Mouse (Mus musculus) MEL (cell line): ENCODE measurements around the gene Nipsnap2. TPM values are rescaled to one million over a fixed set of nuclear protein-coding genes. Genes with fewer than 3 reads are reported as not detected.
"Not testable (repeated sequence)": the region's sequence is repeated elsewhere in the genome, so short reads cannot be mapped to it uniquely, and the experiment has no call there.

ENCODE experiments used
- DNase-seq: peaks from one replicate; pipeline ENCODE4 v3.0.0; 2011; ENCODE audit warnings: low read depth, low spot score
- H3K27ac ChIP-seq: 2 replicates; pipeline ENCODE4 v1.5.1; 2012; ENCODE audit warnings: low read depth, mild to moderate bottlenecking, control low read depth, low read length, moderate library complexity; ENCODE audit not compliant: control insufficient read depth
- H3K27me3 ChIP-seq, 2 experiments: fragments of 150-350 bp in 1 of 2; sonication (generic) in 1 of 2; 2 replicates each; pipeline ENCODE4 v1.6.1; 2012; ENCODE audit warnings: low read length in 2 of 2, mild to moderate bottlenecking in 2 of 2, improper control_type of control experiment in 1 of 2, moderate library complexity in 1 of 2; ENCODE audit not compliant: insufficient read depth in 2 of 2, control insufficient read depth in 1 of 2
- H3K36me3 ChIP-seq, 2 experiments: 2 replicates each; pipeline ENCODE4 v1.6.1; 2012 to 2014; ENCODE audit warnings: low read length in 2 of 2, improper control_type of control experiment in 1 of 2, inconsistent platforms in 1 of 2, mild to moderate bottlenecking in 1 of 2; ENCODE audit not compliant: insufficient read depth in 2 of 2, control insufficient read depth in 1 of 2
- H3K4me1 ChIP-seq, 2 experiments: fragments of 150-350 bp in 1 of 2; sonication (generic) in 1 of 2; 2 replicates each; pipeline ENCODE4 v1.6.1; 2012; ENCODE audit warnings: low read length in 2 of 2, improper control_type of control experiment in 1 of 2, mild to moderate bottlenecking in 1 of 2; ENCODE audit not compliant: insufficient read depth in 2 of 2, control insufficient read depth in 1 of 2
- H3K4me3 ChIP-seq, 2 experiments: fragments of 150-350 bp in 1 of 2; sonication (generic) in 1 of 2; 2 replicates each; pipeline ENCODE4 v1.5.1; 2012; ENCODE audit warnings: low read depth in 2 of 2, low read length in 2 of 2, mild to moderate bottlenecking in 2 of 2, moderate library complexity in 2 of 2, control low read depth in 1 of 2, improper control_type of control experiment in 1 of 2; ENCODE audit not compliant: control insufficient read depth in 1 of 2, insufficient read depth in 1 of 2
- H3K79me2 ChIP-seq: 2 replicates; pipeline ENCODE4 v1.6.1; 2012; ENCODE audit warnings: mild to moderate bottlenecking, low read length, moderate library complexity; ENCODE audit not compliant: control insufficient read depth, poor library complexity, insufficient read depth
- H3K9ac ChIP-seq: 2 replicates; pipeline ENCODE4 v1.6.1; 2012; ENCODE audit warnings: low read depth, mild to moderate bottlenecking, control low read depth, low read length, moderate library complexity; ENCODE audit not compliant: control insufficient read depth, poor library complexity, severe bottlenecking
- H3K9me3 ChIP-seq: fragments of 150-350 bp; sonication (generic); replicated peaks from 2 replicates; pipeline ENCODE4 v1.6.1; 2012; ENCODE audit warnings: mild to moderate bottlenecking, low read length, improper control_type of control experiment, moderate library complexity; ENCODE audit not compliant: insufficient read depth
- CHD1 ChIP-seq: IDR thresholded peaks from 2 replicates; pipeline ENCODE4 v1.6.1; 2012; ENCODE audit warnings: low read depth, mild to moderate bottlenecking, inconsistent platforms, low read length, improper control_type of control experiment
- CHD2 ChIP-seq: IDR thresholded peaks from 2 replicates; pipeline ENCODE4 v1.6.1; 2011; ENCODE audit warnings: low read length, improper control_type of control experiment
- GATA1 ChIP-seq: IDR thresholded peaks from 2 replicates; pipeline ENCODE4 v1.6.1; 2011; ENCODE audit warnings: low read depth, low read length, improper control_type of control experiment
- HCFC1 ChIP-seq: IDR thresholded peaks from 2 replicates; pipeline ENCODE4 v1.6.1; 2012; ENCODE audit warnings: low read depth, mild to moderate bottlenecking, inconsistent platforms, low read length, improper control_type of control experiment, moderate library complexity
- MAZ ChIP-seq: IDR thresholded peaks from 2 replicates; pipeline ENCODE4 v1.6.1; 2012; ENCODE audit warnings: low read depth, mild to moderate bottlenecking, inconsistent platforms, low read length, improper control_type of control experiment
- MXI1 ChIP-seq: IDR thresholded peaks from 2 replicates; pipeline ENCODE4 v1.6.1; 2011; ENCODE audit warnings: mild to moderate bottlenecking, low read depth, low read length, improper control_type of control experiment
- MYC ChIP-seq: IDR thresholded peaks from 2 replicates; pipeline ENCODE4 v1.6.1; 2011; ENCODE audit warnings: low read depth, mild to moderate bottlenecking, low read length, improper control_type of control experiment, moderate library complexity
- RAD21 ChIP-seq: IDR thresholded peaks from 2 replicates; pipeline ENCODE4 v1.6.1; 2011; ENCODE audit warnings: mild to moderate bottlenecking, low read depth, low read length, improper control_type of control experiment
- RCOR1 ChIP-seq: IDR thresholded peaks from 2 replicates; pipeline ENCODE4 v1.6.1; 2012; ENCODE audit warnings: low read depth, mild to moderate bottlenecking, inconsistent platforms, low read length, improper control_type of control experiment
- SIN3A ChIP-seq: IDR thresholded peaks from 2 replicates; pipeline ENCODE4 v1.6.1; 2012; ENCODE audit warnings: low read length, improper control_type of control experiment, inconsistent platforms
- ZKSCAN1 ChIP-seq: IDR thresholded peaks from 2 replicates; pipeline ENCODE4 v1.6.1; 2012; ENCODE audit warnings: low read depth, mild to moderate bottlenecking, inconsistent platforms, low read length, improper control_type of control experiment, moderate library complexity
- ZNF384 ChIP-seq: IDR thresholded peaks from 2 replicates; pipeline ENCODE4 v1.6.1; 2012; ENCODE audit warnings: low read depth, mild to moderate bottlenecking, inconsistent platforms, low read length, improper control_type of control experiment
- polyA plus RNA-seq, 2 experiments: library from polyadenylated mRNA; stranded (reverse) in 1 of 2; unstranded in 1 of 2; fragments of >175 nt in 1 of 2; fragments of >200 nt in 1 of 2; gene quantifications; 2 replicates each; pipeline versions ENCODE4 v1.2.1 to v1.2.4; 2012; ENCODE audit warnings: low replicate concordance in 2 of 2, low read depth in 1 of 2; ENCODE audit not compliant: insufficient read length in 2 of 2, insufficient read depth in 1 of 2, missing spikeins in 1 of 2
- total RNA-seq: library from RNA; depleted of rRNA; stranded (reverse); fragments of 300-350 nt; gene quantifications from 2 replicates; pipeline ENCODE4 v1.2.3, GENCODE M21; 2012; rRNA removed

The Nipsnap2 gene
- total and polyA plus RNA-seq, 3 experiments, result 34.2 to 35.7 TPM; not detected in 1

DNA sequence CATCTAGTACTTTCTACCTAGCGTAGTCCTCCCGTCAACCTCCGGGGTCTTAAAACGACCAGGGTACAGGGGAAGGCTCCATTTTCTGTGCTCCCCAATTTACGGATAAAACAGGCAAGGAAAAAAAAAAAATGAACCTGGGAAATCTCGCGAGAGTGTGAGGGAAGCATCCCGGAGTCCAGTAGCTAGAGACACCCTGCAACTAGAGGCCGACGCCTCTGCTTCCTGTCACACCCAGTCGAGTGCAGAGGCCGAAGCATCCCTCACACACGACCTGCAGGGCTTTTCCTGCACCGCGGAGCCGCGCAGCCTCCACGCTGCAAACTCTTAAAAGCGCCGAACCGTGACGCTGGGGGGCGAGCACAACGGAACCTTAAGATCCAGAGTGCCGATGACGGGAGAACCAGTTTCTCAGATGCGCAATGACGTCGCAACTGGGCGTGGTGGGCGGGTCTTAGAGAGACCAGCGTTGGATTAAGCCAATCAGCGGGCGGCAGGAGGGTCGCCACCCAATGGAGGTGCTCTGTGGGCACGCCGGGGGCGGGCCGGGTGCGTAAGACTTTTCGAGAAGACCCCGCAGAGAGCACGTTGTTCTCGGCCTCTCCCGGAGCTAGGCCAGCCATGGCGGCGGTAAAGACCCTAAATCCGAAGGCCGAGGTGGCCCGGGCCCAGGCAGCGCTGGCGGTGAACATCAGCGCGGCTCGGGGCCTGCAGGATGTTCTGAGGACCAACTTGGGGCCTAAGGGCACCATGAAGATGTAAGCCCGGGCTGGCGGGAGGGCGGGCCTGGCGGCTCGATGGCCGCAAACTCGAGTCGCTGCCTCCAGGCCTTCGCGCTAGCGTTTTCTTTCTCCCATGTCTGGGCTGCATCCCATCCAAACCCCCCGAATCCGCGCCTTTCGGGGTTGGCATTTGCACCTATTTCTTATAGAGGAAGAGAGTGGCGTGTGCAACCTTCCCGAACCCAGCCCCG is 62.2 kb downstream of the Nipsnap2 start, which contains the start of gene Psph (continued):
- TF ChIP-seq MYC (peak; percentile 96), CHD2 (peak; percentile 97), ZKSCAN1 (no peak), RCOR1 (no peak), HCFC1 (peak; percentile 93)

- TF ChIP-seq ZNF384 (0 out of 2 replicates have a peak, but pooled peaks have one; percentile 14), RAD21 (no peak), MYC (peak; percentile 9; the same call in 1 of the 2 replicates), MAZ (no peak), SIN3A (0 out of 2 replicates have a peak, but pooled peaks have one; percentile 45), MXI1 (peak; percentile 76), CHD1 (peak; percentile 79; the same call in 1 of the 2 replicates), GATA1 (no peak)
- H3K4me1 ChIP-seq, result peaks cover 5 to 24% of the 10 kb centered on the region in 2 experiments; a peak in 2 of 4 replicates
- H3K27ac ChIP-seq, result peak overlapping the region; percentile 82
- peaks cover 49% of the 10 kb centered on the region for H3K79me2 ChIP-seq
- no peaks in the 10 kb centered on the region for H3K9me3 ChIP-seq
- peak overlapping the region; percentile 70 to 84 for H3K4me3 ChIP-seq
- peaks cover 38 to 46% of the 10 kb centered on the region in 2 experiments for H3K36me3 ChIP-seq
- peak; percentile 32 for DNase-seq
- no peaks in the 10 kb centered on the region for H3K27me3 ChIP-seq
- peak overlapping the region; percentile 94 for H3K9ac ChIP-seq
These were observed 63.1 kb downstream of the Nipsnap2 start for GRCm38 (mm10) chr5:129787818-129788593.

DNA sequence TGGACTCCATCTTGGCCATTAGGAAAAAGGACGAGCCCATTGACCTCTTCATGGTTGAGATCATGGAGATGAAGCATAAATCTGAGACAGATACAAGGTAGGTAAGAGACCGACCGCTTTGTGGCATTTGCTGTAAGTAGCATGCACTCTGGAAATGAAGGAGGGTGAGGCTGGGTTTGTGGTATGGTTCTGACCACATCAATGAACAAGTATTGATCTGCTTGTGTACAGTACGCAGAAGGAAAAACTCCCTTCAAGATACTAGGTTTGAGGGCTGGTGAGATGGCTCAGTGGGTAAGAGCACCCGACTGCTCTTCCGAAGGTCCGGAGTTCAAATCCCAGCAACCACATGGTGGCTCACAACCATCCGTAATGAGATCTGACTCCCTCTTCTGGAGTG is 65.7 kb downstream of the Nipsnap2 start:
- H3K9me3 ChIP-seq, DNase-seq, H3K27me3 ChIP-seq, H3K9ac ChIP-seq, H3K27ac ChIP-seq, H3K4me3 ChIP-seq: not testable (repeated sequence)
- peaks cover 51 to 54% of the 10 kb centered on the region in 2 experiments for H3K36me3 ChIP-seq
- peaks cover 5 to 24% of the 10 kb centered on the region in 2 experiments; a peak in 2 of 4 replicates for H3K4me1 ChIP-seq
- peaks cover 49% of the 10 kb centered on the region for H3K79me2 ChIP-seq

Other genes starting within 250 kb of the Nipsnap2 start
- gene Sfswap, start 223.8 kb upstream of the Nipsnap2 start, total RNA-seq, result 37.4 and 38.5 TPM in 2 replicates
- 10 to 100 TPM in 1 of 2 experiments, not detected in 1; 74.7 TPM for gene Sfswap, start 223.8 kb upstream of the Nipsnap2 start, polyA plus RNA-seq
- 0.92 and 1.1 TPM in 2 replicates for gene Mmp17, start 140.9 kb upstream of the Nipsnap2 start, total RNA-seq
- 1 to 10 TPM in 1 of 2 experiments, not detected in 1; 1.6 TPM for gene Mmp17, start 140.9 kb upstream of the Nipsnap2 start, polyA plus RNA-seq
- not detected in 2 replicates for gene Zfp11, start 55.0 kb upstream of the Nipsnap2 start, total RNA-seq
- under 1 TPM in 1 of 2 experiments, not detected in 1; 0.03 TPM for gene Zfp11, start 55.0 kb upstream of the Nipsnap2 start, polyA plus RNA-seq
- not detected in 2 replicates for gene Sept14, start 16.6 kb upstream of the Nipsnap2 start, total RNA-seq
- gene Sept14, start 16.6 kb upstream of the Nipsnap2 start, polyA plus RNA-seq, result not detected
- gene Mrps17, start 9.6 kb upstream of the Nipsnap2 start, total RNA-seq, result 181 and 211 TPM in 2 replicates
- 100 to 1,000 TPM in 1 of 2 experiments, not detected in 1; 182 TPM for gene Mrps17, start 9.6 kb upstream of the Nipsnap2 start, polyA plus RNA-seq
- gene Psph, start 62.4 kb downstream of the Nipsnap2 start, total RNA-seq, result 54.8 and 101 TPM in 2 replicates
- gene Psph, start 62.4 kb downstream of the Nipsnap2 start, polyA plus RNA-seq, result 100 to 1,000 TPM; 148 to 170 TPM
- gene Sumf2, start 121.9 kb downstream of the Nipsnap2 start, total RNA-seq, result 32.9 and 33.2 TPM in 2 replicates
- 10 to 100 TPM in 1 of 2 experiments, not detected in 1; 35.8 TPM for gene Sumf2, start 121.9 kb downstream of the Nipsnap2 start, polyA plus RNA-seq
- gene Chchd2, start 162.4 kb downstream of the Nipsnap2 start, total RNA-seq, result 905 and 951 TPM in 2 replicates
- 100 to 1,000 TPM in 1 of 2 experiments, not detected in 1; 588 TPM for gene Chchd2, start 162.4 kb downstream of the Nipsnap2 start, polyA plus RNA-seq
- gene Zbed5, start 170.7 kb downstream of the Nipsnap2 start, total RNA-seq, result 2.5 and 4.2 TPM in 2 replicates
- gene Zbed5, start 170.7 kb downstream of the Nipsnap2 start, polyA plus RNA-seq, result 1 to 10 TPM in 1 of 2 experiments, not detected in 1; 4.0 TPM
- gene Phkg1, start 173.5 kb downstream of the Nipsnap2 start, total RNA-seq, result 0.26 and 0.62 TPM in 2 replicates
- gene Phkg1, start 173.5 kb downstream of the Nipsnap2 start, polyA plus RNA-seq, result under 1 TPM in 1 of 2 experiments, not detected in 1; 0.72 TPM
- gene Nupr1l, start 183.5 kb downstream of the Nipsnap2 start, total RNA-seq, result 0.59 and 1.2 TPM in 2 replicates
- gene Nupr1l, start 183.5 kb downstream of the Nipsnap2 start, polyA plus RNA-seq, result under 1 TPM in 1 of 2 experiments, not detected in 1; 0.88 TPM
- 22.9 and 24.2 TPM in 2 replicates for gene Vkorc1l1, start 216.9 kb downstream of the Nipsnap2 start, total RNA-seq
- 10 to 100 TPM in 1 of 2 experiments, not detected in 1; 42.4 TPM for gene Vkorc1l1, start 216.9 kb downstream of the Nipsnap2 start, polyA plus RNA-seq